Mouse (Mus musculus) liver, adult (tissue): ENCODE data around the gene Il1rn.

ENCODE experiments used
- GATA4 ChIP-seq: IDR thresholded peaks from 2 replicates; pipeline ENCODE4 v1.6.1; 2014; ENCODE audit warnings: mild to moderate bottlenecking, low read length; ENCODE audit not compliant: insufficient replicate concordance

Gene Il1rn

DNA sequence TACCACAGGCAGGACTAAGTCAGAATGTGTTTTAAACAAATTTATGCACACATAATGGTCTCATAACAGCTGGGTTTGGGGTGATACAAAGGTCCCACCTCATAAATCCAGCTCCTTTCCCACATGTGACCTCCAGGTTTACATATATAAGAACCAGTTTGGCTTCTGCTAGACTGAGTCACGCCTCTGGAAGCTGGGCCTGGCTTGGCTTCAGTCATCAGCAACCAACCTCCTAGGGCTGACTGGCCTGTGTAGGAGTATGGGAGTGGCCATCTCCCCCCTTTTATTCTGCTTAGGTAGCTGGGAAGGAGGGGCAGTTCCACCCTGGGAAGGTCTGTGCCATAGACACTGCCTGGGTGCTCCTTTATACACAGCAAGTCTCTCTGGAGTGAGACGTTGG is at the start of gene Il1rn:
Gene Il1rn (plus strand): TSS at position 309 of the 400 bp plus-strand sequence.
- no peak for TF ChIP-seq GATA4

DNA sequence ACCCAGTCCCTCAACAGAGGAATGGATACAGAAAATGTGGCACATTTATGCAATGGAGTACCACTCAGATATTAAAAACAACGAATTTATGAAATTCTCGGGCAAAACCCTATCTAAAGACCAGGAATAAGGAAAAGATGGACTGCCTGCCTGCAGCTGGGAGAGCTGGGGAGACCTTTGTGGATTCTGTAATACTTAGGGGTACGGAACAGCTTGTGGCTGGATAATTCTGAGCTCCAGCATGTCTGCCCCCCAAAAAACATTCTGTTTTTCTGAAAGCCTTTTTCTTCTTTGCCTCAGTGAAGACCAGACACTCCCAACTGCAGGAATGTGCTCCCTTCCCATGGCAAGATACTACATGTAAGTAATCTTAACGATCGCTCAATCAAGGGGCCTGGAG is 45.8 kb upstream of the Il1rn start, which contains the start of gene Il1f10:
Gene Il1f10 (plus strand): TSS at position 301 of the 400 bp plus-strand sequence.
- no peak for TF ChIP-seq GATA4

DNA sequence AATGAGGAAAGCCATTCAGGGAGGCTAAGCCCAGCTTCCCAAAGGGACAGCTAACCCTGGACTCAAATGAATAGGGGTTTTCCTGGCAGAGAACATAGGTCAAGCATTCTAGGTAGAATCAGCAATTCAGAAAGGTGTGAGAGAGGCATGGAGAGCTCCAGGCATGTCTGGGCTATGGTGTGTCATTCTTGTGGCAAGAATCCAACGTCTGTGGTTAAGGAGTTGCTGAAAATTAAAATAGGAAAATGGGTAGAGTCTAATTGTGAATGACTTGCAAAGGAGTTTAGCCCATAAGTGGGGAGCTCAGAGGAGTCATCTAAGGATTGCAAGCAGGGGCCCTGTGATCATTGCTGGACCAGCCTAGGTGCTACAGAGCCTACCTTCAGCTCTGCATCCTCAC is 42.0 kb upstream of the Il1rn start:
- TF ChIP-seq GATA4 = no peak

DNA sequence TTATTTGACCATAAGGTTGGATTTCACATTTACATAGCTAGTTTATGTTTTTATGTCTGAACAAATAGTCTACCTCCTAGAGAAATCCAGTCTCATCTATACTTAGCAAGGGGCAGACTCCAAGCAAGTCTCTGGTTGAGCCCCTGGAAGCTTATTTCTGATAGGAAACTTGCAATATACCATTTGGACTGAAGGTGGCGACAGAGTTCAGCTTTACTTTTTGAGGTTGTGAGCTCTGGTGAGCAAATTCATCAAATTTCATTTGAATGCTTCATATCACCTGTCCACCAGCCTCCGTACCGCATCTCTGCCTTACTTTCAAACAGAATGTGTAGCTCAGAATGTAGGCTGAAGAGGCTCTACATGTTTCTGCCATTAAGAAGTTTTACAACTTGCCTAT is 39.8 kb upstream of the Il1rn start:
- no peak for TF ChIP-seq GATA4

DNA sequence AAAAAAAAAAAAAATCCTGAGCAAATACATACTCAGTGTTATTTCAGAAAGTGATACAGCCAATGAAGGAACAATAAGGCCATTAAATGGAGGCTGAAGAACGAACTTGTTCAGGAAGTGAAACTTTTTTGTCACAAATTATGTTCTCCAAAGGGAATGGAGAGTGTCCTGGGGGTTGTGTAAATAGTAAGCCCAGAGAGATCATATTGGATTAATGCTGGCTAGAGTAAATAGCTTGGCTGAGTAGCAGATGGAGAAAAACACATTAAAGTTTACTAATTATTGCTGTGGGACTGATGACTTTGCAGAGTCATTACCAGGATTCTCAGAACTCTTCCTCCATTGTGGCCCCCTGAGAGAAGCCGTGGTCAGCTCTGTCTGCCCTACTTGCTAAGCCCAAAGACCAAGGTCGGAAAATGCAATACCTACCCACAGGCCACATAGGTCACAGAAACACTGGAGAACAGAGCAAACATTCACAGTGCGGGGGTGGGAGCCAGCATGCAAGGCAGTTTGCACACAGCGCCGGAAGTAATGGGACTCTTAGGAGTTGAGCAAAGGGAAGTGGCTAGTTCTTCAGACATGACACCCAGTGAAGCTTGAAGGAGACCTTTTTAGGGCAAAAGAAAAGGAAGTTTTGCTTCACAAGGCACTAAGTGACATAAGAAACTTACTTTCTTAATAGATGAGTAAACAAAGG is 25.2 kb upstream of the Il1rn start:
- no peak for TF ChIP-seq GATA4

DNA sequence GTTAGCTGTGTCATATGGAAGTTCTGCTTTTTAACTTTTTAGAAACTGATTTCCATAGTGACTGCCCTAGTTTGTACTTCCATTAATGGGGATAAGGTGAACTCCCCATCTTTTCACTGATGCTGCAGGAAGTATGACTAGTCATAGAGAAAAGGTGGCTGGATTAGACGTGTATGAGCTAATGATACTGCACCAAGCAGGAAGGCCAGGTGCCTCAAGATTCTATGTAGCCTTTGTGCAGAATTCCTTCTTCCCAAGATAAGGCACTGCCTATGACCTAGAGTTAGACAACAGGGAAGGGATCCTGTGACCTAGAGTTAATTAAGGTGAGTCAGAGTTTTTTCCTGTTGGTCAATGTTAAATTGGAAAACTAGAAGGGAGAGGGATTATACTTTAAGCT is 19.7 kb upstream of the Il1rn start:
- no peak for TF ChIP-seq GATA4

DNA sequence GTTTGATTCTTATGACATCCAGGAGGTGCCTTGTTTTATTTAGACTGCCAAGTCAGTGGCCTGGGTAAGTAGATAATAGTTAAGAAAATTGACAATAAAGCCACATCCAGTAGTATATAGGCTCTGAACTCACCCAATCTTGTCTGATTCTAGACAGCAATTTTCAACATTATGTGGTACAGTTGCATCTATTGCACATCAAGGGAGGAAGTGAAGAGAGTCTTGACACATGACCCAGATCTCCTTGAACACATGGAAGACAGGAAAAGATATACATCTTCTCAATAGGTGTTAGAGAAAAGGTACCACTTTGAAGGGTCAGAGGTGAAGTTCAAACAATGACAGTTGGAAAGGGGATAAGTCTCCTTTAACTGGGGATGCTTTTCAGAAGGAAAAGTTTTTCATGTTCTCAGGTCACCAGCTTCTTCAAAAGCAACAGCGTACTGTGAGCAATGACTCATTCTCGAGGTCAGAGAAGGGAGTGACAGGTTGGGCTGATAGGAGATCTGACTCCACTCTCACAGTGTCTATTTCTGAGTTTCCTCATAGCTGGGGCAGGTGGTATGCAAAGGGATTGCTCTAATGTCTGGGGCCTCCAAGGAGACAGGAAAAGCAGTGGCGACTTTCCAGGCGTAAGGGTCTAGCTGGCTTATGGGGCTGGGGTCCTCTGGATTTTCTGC is 18.6 kb upstream of the Il1rn start:
- TF ChIP-seq GATA4 = no peak

DNA sequence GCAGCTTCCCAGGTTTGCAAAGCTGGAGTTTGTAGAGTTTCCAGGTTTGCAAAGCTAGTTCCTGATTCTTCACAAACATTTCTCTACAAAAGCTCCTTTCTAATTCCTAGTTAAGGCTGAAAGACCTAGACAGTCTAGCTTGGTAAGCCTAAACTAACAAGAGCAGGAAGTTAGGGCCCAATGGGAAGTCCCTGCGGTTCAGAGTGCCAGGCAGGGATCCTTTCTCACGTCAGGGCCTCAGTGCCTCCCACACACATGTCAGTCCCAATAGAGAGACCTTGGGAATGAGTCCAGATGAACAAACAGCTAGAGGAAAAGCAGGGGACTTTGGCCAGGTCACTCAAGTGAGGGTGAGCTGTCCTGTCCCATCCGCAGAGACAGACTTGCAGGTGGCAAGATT is 1.3 kb upstream of the Il1rn start:
- no peak for TF ChIP-seq GATA4

DNA sequence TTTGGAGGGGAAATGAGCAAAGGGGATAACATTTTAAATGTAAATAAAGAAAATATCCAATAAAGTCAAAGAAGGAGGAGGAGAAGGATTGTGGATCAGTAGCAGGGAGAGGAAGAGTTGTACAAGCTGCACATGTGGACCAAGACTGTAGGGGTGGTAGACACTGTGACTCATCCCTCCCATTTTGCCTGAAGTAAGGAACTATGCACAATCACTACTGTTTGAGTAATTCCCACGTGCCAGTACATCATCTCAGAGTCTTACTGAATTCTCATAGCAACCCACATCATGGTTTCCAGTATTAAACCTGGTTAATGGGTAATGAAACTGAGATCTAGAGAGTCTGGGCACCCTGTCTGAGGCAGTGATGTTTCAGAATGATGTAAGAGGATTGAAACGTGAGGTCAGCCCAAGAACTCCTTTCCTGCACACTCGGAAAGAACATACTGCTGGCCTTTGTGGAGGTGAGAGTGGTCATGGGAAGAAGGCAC is 4.8 kb downstream of the Il1rn start:
- no peak for TF ChIP-seq GATA4

DNA sequence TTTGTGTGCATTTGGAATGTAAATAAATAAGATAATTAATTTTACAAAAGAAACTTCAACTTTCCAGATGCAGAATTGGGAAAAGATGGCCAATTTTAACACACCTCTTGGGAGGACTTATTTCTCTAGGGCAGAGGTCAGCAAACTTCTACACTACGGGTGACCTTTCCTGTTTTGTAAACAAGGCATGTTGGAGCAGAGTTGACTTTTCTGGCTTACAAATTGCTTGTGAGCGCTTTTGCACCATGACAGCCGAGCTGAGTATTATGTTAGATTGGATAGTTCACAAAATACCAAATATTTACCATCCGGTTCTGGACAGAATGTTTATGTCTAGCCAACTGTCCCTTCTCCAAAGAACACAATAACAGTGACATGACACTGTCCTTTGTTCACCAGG is 8.0 kb downstream of the Il1rn start:
- no peak for TF ChIP-seq GATA4

DNA sequence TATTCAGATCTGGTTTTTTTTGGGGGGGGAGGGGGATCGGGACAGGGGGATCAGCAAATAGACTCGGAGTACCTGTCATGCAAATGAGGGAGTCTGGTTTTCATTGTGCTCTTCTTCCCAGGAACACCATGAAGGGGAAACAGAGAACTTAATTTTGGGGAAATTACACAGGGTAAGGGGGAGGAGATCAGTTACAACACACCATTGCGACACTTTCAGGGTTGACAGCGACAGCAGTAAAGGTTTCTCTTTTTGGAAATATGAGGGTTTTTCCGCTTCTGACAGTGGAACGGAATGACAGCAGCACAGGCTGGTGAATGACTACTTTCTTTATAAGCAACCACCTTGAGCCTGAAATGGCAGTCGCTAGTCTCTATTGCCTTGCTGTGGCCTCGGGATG is 8.4 kb downstream of the Il1rn start:
- no peak for TF ChIP-seq GATA4

DNA sequence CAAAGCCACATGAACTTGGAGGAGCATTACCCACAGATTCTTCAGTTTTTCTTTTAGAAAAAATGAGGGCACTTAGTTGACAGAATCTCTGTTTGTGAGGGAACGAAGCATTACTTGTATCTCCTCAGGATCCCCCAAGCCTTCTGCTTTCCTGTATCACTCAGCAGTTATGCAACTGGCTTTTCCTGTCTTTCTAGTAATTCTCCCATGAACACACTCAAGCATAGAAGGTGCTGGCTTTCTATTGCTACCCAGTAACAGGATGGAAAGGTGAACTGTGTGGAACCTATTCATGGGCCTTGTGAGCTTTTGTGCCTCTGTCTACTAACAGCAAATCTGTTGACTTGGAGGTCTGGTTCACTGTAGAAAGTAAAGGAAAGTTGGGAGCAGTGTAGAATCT is 11.3 kb downstream of the Il1rn start:
- TF ChIP-seq GATA4 = no peak

DNA sequence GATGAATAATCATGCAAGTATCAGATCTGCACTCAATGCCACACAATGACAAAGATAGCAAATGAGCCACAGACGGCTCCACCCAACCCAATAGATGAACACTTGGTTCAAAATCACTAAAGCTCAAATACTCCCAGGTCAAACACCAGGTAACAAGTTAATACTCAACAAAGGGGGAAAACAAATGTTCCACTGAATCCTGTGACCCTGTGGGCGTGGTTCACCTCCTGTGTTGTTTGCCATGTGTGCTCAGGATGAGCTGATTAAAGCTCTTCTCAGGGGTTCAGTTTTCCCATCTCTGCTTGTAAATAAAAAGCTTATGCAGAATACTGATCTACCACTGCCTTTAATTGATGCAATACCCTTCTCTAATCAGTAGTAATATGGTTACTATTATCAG is 14.5 kb downstream of the Il1rn start:
- no peak for TF ChIP-seq GATA4

DNA sequence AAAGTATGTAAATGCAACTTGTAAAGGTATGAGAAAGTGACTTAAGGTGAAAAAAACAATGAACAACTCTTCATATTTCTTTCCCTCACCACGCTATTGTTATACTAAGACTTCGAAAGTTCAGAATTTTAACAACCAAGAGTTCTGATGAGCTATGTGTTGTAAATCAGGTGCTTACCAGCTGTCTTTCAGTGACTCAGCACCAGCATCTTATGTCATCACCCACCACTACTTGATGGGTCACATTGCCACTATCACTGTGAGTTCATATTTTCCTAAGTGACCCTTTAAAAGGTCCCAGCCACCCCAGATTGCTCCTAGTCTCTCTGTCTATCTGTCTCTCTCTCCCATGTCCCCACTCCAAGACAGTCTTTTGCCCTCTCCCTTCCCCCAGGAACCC is 16.4 kb downstream of the Il1rn start:
- TF ChIP-seq GATA4 = no peak

DNA sequence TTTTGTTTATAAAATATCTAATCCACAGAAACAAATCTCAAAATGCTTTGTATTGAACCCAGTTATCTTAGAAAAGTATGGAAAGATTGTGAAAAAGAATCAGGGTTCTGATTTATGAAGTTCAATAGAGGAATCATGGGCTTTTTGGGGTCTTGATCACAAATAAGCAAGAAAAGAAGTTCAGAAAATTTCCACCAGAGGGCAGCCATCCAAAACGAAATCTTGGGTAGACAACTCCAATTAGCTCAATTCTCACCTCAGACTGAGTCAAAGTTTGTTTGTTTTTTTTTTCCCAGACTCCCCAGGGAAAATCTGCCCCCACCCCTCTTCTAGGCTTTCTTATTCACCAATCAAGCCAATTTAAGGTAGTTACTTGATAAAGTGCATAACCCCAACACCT is 21.0 kb downstream of the Il1rn start:
- TF ChIP-seq GATA4 = no peak

DNA sequence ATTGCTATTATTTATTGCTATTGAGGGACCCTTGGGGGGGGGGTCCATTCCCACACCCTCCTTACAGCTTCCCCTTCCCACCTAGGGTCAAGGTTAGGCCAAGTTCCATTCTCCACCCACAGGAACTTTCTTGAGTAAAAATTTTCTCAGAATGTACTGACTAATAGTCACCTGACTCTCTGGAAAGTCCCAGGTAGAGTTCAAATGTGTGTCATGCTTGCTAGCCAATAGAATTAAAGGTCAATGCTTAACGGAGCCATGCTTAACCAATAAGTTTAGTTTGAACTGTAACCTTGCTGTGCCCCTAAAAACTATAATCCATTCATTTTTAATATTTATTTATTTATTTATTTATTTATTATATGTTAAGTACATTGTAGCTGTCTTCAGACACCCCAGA is 22.7 kb downstream of the Il1rn start:
- TF ChIP-seq GATA4 = no peak

DNA sequence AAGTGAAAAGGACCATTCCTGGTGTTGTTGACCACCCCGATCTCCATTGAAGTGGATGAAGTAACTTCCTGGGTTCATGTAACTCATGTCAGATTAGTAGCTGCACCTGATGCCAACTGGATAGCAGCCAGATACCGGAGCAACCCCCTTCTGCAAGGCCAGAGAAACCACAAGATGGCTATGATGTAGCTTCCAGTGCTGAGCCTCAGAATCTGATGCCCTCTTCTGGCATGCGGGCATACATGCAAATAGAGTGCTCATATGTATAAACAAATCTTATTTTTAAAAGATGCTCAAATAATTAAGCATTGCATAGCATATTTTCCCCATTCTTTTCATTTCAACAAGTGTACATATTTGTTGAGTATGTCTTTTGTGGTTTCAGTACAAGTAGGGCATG is 27.2 kb downstream of the Il1rn start:
- TF ChIP-seq GATA4 = no peak
